Mouse (Mus musculus): Measurements from ENCODE around the gene Krtap28-10. TPM values are rescaled to one million over a fixed set of nuclear protein-coding genes. Genes with fewer than 3 reads are reported as not detected.

The Krtap28-10 gene
- not detected in 2 replicates for polyA plus RNA-seq (2012; rRNA removed)

DNA sequence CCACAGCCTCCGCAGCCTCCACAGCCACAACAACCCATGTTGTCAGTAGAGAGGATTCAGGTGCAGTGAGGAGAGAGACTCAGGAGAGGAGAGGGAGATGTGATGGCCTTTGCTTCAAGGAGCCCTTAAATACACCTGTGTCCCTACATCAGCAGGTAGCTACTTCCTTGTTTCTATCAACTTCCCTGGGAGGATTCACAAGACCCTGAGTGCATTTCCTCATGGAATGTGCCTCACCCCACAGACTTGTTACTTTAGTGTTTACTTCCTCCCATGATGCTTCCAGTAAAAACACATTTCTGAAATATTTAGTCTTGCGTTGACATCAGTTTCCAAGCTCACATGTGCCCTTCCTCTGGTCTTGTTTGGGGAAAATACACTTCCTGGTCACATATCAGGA is at the start of gene Krtap28-10:
Gene Krtap28-10 (minus strand): TSS at position 101 of the 400 bp plus-strand sequence.
- TF ChIP-seq POLR2A (IDR thresholded peaks at IDR 0.05; ENCODE audit: borderline replicate concordance, extremely low read depth, insufficient read depth, insufficient read length, poor library complexity, severe bottlenecking) (no peak), CTCF (IDR thresholded peaks at IDR 0.05; ENCODE audit: borderline replicate concordance, extremely low read depth, insufficient read depth, insufficient read length) (no peak)

DNA sequence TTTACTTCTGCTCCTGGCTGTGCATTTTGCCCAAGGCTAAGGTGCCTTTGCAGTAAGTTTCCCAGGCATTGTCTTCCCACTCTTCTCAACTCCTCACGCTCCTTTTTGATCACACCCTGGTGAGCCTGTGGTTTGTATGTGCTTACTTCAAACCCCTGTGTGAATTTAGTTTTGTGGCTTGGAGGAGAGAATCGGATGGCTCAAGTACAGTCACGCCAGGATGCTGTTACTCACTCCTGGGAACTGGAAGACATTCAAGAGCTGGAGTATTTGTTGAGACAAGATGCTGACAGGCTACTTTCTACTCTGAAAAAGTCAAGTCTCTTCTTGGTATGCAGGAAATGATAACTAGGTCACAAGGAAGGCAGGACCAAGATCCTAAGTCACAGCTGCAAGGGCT is 49.0 kb upstream of the Krtap28-10 start:
- TF ChIP-seq POLR2A (IDR thresholded peaks at IDR 0.05; ENCODE audit: borderline replicate concordance, extremely low read depth, insufficient read depth, insufficient read length, poor library complexity, severe bottlenecking) (no peak), CTCF (IDR thresholded peaks at IDR 0.05; ENCODE audit: borderline replicate concordance, extremely low read depth, insufficient read depth, insufficient read length) (no peak)
- DNase-seq (ENCODE audit: low read depth), result no peak

More for the DNA sequence above, at the start of gene Krtap28-10:
- no peak for DNase-seq (ENCODE audit: low read depth)

DNA sequence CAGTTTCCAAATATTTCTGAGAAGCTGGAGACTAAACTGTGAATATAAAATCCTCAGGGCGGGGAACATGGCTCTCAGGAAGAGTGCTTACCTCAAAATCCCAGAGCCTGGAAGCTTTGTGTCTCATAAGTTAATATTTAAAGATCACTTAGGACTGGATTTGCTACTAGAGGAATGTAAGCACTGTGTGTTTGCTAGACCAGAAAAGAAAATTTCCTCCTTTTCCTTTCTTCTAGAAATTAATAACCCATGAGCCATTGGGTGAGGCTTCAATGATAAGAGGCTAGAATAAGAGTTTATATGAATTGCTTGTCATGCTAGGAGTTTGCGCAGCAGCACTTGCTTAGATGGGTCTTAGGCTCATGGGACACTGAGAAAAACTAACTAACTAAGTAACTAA is 42.5 kb upstream of the Krtap28-10 start:
- DNase-seq (ENCODE audit: low read depth), result no peak
- no peak for TF ChIP-seq CTCF (IDR thresholded peaks at IDR 0.05; ENCODE audit: borderline replicate concordance, extremely low read depth, insufficient read depth, insufficient read length)
- TF ChIP-seq POLR2A (IDR thresholded peaks at IDR 0.05; ENCODE audit: borderline replicate concordance, extremely low read depth, insufficient read depth, insufficient read length, poor library complexity, severe bottlenecking), result no peak

DNA sequence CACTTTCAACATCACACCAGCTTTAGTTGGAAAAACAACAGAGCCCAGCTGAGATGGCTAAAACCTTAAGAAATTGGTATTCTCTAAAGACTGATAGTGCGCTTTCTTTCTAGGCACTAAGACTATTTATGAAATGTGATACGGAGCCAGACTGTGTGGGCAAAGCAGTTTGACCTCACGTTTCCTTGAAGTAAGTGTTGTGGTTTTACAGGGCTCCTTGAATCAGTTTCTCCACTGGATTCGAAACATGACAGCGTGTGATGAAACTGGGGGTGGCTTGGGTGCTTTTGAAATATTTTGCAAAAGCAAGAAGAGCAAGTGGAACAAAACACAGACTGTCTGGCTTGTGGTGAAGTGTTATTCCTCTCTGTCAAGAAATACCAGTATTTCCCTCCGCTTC is 34.7 kb upstream of the Krtap28-10 start:
- DNase-seq (ENCODE audit: low read depth), result no peak
- TF ChIP-seq POLR2A (IDR thresholded peaks at IDR 0.05; ENCODE audit: borderline replicate concordance, extremely low read depth, insufficient read depth, insufficient read length, poor library complexity, severe bottlenecking) (no peak), CTCF (IDR thresholded peaks at IDR 0.05; ENCODE audit: borderline replicate concordance, extremely low read depth, insufficient read depth, insufficient read length) (no peak)

DNA sequence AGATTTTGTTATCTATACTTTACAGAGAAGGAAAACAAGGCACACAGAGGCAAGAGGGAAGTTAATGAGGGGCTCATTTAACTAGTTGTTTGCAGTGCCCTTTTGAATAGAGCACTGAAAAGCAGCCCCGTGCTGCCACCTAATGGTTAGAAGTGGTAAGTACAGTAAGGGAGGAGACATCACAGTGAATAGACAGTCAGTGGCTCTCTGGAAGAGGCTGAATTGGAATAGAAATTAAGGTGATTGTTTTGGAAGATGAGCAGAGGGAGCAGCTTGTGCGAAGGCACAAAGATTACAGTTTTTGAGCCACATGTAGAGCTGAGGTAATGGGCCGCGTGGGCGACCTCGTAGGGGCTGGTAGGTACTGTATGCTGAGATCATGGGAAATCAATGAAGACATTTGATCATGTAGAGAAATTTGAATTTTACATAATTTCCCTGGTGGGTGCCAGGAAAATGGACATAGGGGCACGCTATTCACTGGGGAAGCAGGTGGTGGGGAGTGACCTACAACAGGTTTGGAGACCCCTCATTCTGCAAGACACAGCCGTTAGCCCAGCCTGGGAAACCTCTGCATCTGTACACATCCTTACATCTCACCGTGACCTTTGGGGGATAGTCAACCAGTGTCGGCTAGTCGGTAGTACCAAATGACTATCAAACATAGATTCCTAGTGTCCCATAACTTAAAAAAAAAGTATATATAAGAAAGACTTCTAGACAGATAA is 34.1 kb upstream of the Krtap28-10 start:
- TF ChIP-seq POLR2A (IDR thresholded peaks at IDR 0.05; ENCODE audit: borderline replicate concordance, extremely low read depth, insufficient read depth, insufficient read length, poor library complexity, severe bottlenecking) (no peak), CTCF (IDR thresholded peaks at IDR 0.05; ENCODE audit: borderline replicate concordance, extremely low read depth, insufficient read depth, insufficient read length) (peak; percentile 80; the same call in 1 of the 2 replicates)
- DNase-seq (ENCODE audit: low read depth), result peak; percentile 88

- no peak for DNase-seq (ENCODE audit: low read depth)
- no peak for TF ChIP-seq CTCF (IDR thresholded peaks at IDR 0.05; ENCODE audit: borderline replicate concordance, extremely low read depth, insufficient read depth, insufficient read length)
- TF ChIP-seq POLR2A (IDR thresholded peaks at IDR 0.05; ENCODE audit: borderline replicate concordance, extremely low read depth, insufficient read depth, insufficient read length, poor library complexity, severe bottlenecking), result no peak
Measured at GRCm38 (mm10) chr1:83075526-83076189, 33.4 kb upstream of the Krtap28-10 start.

- peak; percentile 5 for DNase-seq (ENCODE audit: low read depth)
- TF ChIP-seq POLR2A (IDR thresholded peaks at IDR 0.05; ENCODE audit: borderline replicate concordance, extremely low read depth, insufficient read depth, insufficient read length, poor library complexity, severe bottlenecking) (no peak), CTCF (IDR thresholded peaks at IDR 0.05; ENCODE audit: borderline replicate concordance, extremely low read depth, insufficient read depth, insufficient read length) (no peak)
Measured at GRCm38 (mm10) chr1:83067205-83067604, 24.9 kb upstream of the Krtap28-10 start.

DNA sequence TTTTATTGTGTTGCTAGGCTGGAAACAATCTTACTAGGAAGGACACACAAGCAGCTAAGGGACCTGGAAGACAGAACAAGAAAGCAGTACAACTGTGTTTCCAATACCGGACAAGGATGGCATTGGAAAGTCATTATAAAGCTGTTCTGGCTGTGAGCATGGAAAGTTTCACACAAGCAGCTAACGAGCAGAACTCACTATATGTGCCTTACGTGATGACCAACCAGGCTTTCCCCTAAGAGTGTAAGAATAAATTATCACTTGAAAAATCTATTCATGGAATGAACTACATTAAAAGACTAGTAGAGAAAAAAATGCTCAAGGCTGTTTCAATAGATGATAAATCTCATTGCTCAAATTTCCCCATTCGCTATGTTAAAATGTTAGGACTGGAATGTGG is 24.3 kb upstream of the Krtap28-10 start:
- DNase-seq (ENCODE audit: low read depth), result peak; percentile 4
- TF ChIP-seq POLR2A (IDR thresholded peaks at IDR 0.05; ENCODE audit: borderline replicate concordance, extremely low read depth, insufficient read depth, insufficient read length, poor library complexity, severe bottlenecking), result no peak
- TF ChIP-seq CTCF (IDR thresholded peaks at IDR 0.05; ENCODE audit: borderline replicate concordance, extremely low read depth, insufficient read depth, insufficient read length), result no peak

- TF ChIP-seq CTCF (IDR thresholded peaks at IDR 0.05; ENCODE audit: borderline replicate concordance, extremely low read depth, insufficient read depth, insufficient read length) (peak; percentile 14; the same call in 1 of the 2 replicates), POLR2A (IDR thresholded peaks at IDR 0.05; ENCODE audit: borderline replicate concordance, extremely low read depth, insufficient read depth, insufficient read length, poor library complexity, severe bottlenecking) (no peak)
Measured at GRCm38 (mm10) chr1:83064851-83065250, 22.6 kb upstream of the Krtap28-10 start.

DNA sequence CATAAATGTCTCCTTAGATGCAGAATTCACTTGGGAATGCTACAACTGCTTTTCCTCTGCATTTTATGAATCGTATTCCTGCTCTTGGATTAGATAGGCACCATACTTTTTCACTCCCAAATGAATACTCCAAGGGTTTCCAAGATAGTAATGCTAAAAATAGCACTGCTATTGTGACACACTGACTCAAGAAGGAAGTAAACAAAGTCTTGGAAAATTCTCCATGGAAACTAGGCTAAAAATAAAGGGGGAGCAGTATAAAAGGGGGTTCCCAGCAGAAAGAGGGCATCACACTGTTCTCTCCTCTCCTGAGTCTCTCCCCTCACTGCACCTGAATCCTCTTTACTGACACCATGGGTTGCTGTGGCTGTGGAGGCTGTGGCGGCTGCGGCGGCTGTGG is 18.4 kb upstream of the Krtap28-10 start, which contains the start of gene Krtap28-13:
Gene Krtap28-13 (plus strand): TSS at position 288 of the 400 bp plus-strand sequence.
- no peak for TF ChIP-seq CTCF (IDR thresholded peaks at IDR 0.05; ENCODE audit: borderline replicate concordance, extremely low read depth, insufficient read depth, insufficient read length)
- TF ChIP-seq POLR2A (IDR thresholded peaks at IDR 0.05; ENCODE audit: borderline replicate concordance, extremely low read depth, insufficient read depth, insufficient read length, poor library complexity, severe bottlenecking), result no peak
- DNase-seq (ENCODE audit: low read depth), result no peak

More at GRCm38 (mm10) chr1:83064851-83065250, 22.6 kb upstream of the Krtap28-10 start:
- DNase-seq (ENCODE audit: low read depth), result peak; percentile 62

DNA sequence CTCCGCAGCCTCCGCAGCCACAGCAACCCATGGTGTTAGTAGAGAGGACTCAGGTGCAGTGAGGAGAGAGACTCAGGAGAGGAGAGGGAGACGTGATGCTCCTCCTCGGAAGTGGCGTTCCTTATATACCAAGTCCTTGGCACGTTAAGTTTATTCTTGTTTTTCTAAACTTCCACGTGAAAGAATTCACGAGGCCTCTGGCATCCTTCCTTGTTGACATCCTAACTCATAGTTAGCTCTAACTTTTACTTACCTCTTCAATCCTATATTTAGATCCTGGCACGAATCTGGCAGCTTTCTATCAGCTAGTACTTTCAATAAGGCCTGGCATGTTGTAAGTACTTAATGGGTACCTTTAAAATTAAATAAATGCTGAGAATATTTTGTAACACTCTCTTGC is 17.0 kb upstream of the Krtap28-10 start, which contains the start of gene A030005K14Rik:
Gene A030005K14Rik (minus strand): TSS at position 101 of the 400 bp plus-strand sequence.
- TF ChIP-seq POLR2A (IDR thresholded peaks at IDR 0.05; ENCODE audit: borderline replicate concordance, extremely low read depth, insufficient read depth, insufficient read length, poor library complexity, severe bottlenecking) (no peak), CTCF (IDR thresholded peaks at IDR 0.05; ENCODE audit: borderline replicate concordance, extremely low read depth, insufficient read depth, insufficient read length) (no peak)
- DNase-seq (ENCODE audit: low read depth), result no peak
